Mouse (Mus musculus): ENCODE data around the gene Wdr91.

- TF ChIP-seq ZC3H11A (IDR thresholded peaks at IDR 0.05; ENCODE audit: borderline replicate concordance, low read depth, low read length) (no peak), MAFK (IDR thresholded peaks at IDR 0.05; ENCODE audit: insufficient read depth, low read depth, low read length) (no peak), CHD2 (IDR thresholded peaks at IDR 0.05; ENCODE audit: low read depth, low read length) (no peak), ZNF384 (IDR thresholded peaks at IDR 0.05; ENCODE audit: low read depth, low read length) (no peak)
Observed at GRCm38 (mm10) chr6:34896168-34896780, 14.4 kb downstream of the Wdr91 start.
